Mouse (Mus musculus): ENCODE measurements at regions not wholly inside any gene's neighbourhood (a gene's known extent, or its start where the extent isn't known, plus 50 kb on each side); places are given as distances from the start of the nearest gene placed in this dataset.

GRCm38 (mm10) chr3:21977775-21978174 lies 98.7 kb upstream of the Tbl1xr1 start:
- Histone ChIP-seq H3K9me3 (no peaks in the 10 kb centered on the region), H3K4me1 (replicated peaks) (no peaks in the 10 kb centered on the region), H3K27ac (no peak overlapping the region), H3K27me3 (no peaks in the 10 kb centered on the region), H3K36me3 (no peaks in the 10 kb centered on the region), H3K4me3 (replicated peaks) (no peak overlapping the region), H3K4me2 (replicated peaks) (no peak overlapping the region), H3K9ac (replicated peaks) (no peak overlapping the region)
- ATAC-seq: no peak
- WGBS: 88% methylated on average over 1 of the region's 1 CpGs

- no peaks in the 10 kb centered on the region for H3K36me3 ChIP-seq
- H3K9me3 ChIP-seq: no peaks in the 10 kb centered on the region
- no peak overlapping the region for H3K9ac ChIP-seq (replicated peaks)
- H3K4me2 ChIP-seq (replicated peaks): no peak overlapping the region
- H3K27ac ChIP-seq: no peak overlapping the region
- WGBS: 91% methylated on average over 8 of the region's 8 CpGs
- no peaks in the 10 kb centered on the region for H3K27me3 ChIP-seq
- no peak overlapping the region for H3K4me3 ChIP-seq (replicated peaks)
- no peak for ATAC-seq
- no peaks in the 10 kb centered on the region for H3K4me1 ChIP-seq (replicated peaks)
Measured at GRCm38 (mm10) chr3:21982991-21983390, 93.5 kb upstream of the Tbl1xr1 start.

GRCm38 (mm10) chr3:21983993-21984725 lies 92.3 kb upstream of the Tbl1xr1 start:
- H3K36me3 ChIP-seq: no peaks in the 10 kb centered on the region
- H3K27ac ChIP-seq: no peak overlapping the region
- H3K4me3 ChIP-seq (replicated peaks): no peak overlapping the region
- H3K4me1 ChIP-seq (replicated peaks): no peaks in the 10 kb centered on the region
- H3K4me2 ChIP-seq (replicated peaks): no peak overlapping the region
- no peaks in the 10 kb centered on the region for H3K27me3 ChIP-seq
- 27% methylated on average over 2 of the region's 2 CpGs for WGBS
- no peak for ATAC-seq
- no peaks in the 10 kb centered on the region for H3K9me3 ChIP-seq
- H3K9ac ChIP-seq (replicated peaks): no peak overlapping the region

- Histone ChIP-seq H3K9ac (replicated peaks) (no peak overlapping the region), H3K9me3 (no peaks in the 10 kb centered on the region), H3K4me2 (replicated peaks) (no peak overlapping the region), H3K27ac (no peak overlapping the region), H3K4me3 (replicated peaks) (no peak overlapping the region), H3K4me1 (replicated peaks) (no peaks in the 10 kb centered on the region), H3K27me3 (no peaks in the 10 kb centered on the region), H3K36me3 (no peaks in the 10 kb centered on the region)
- no peak for ATAC-seq
- 61% methylated on average over 2 of the region's 2 CpGs for WGBS
Measured at GRCm38 (mm10) chr3:21984807-21985206, 91.6 kb upstream of the Tbl1xr1 start.

GRCm38 (mm10) chr3:21986164-21986892 lies 90.1 kb upstream of the Tbl1xr1 start:
- Histone ChIP-seq H3K27ac (no peak overlapping the region), H3K4me2 (replicated peaks) (no peak overlapping the region), H3K4me1 (replicated peaks) (no peaks in the 10 kb centered on the region), H3K4me3 (replicated peaks) (no peak overlapping the region), H3K9ac (replicated peaks) (no peak overlapping the region), H3K9me3 (no peaks in the 10 kb centered on the region), H3K36me3 (no peaks in the 10 kb centered on the region), H3K27me3 (no peaks in the 10 kb centered on the region)
- no peak for ATAC-seq
- WGBS: 88% methylated on average over 5 of the region's 5 CpGs

GRCm38 (mm10) chr3:21986893-21987250 lies 89.6 kb upstream of the Tbl1xr1 start:
- ATAC-seq: no peak
- Histone ChIP-seq H3K27ac (no peak overlapping the region), H3K9me3 (no peaks in the 10 kb centered on the region), H3K9ac (replicated peaks) (no peak overlapping the region), H3K4me1 (replicated peaks) (no peaks in the 10 kb centered on the region), H3K27me3 (no peaks in the 10 kb centered on the region), H3K4me3 (replicated peaks) (no peak overlapping the region), H3K4me2 (replicated peaks) (no peak overlapping the region), H3K36me3 (no peaks in the 10 kb centered on the region)
- 93% methylated on average over 2 of the region's 2 CpGs for WGBS

GRCm38 (mm10) chr3:21987455-21988009 lies 88.9 kb upstream of the Tbl1xr1 start:
- H3K4me2 ChIP-seq (replicated peaks): no peak overlapping the region
- no peak overlapping the region for H3K4me3 ChIP-seq (replicated peaks)
- no peaks in the 10 kb centered on the region for H3K27me3 ChIP-seq
- 90% methylated on average over 5 of the region's 5 CpGs for WGBS
- H3K9me3 ChIP-seq: no peaks in the 10 kb centered on the region
- H3K4me1 ChIP-seq (replicated peaks): no peaks in the 10 kb centered on the region
- no peak overlapping the region for H3K27ac ChIP-seq
- H3K9ac ChIP-seq (replicated peaks): no peak overlapping the region
- no peaks in the 10 kb centered on the region for H3K36me3 ChIP-seq
- ATAC-seq: no peak

- no peaks in the 10 kb centered on the region for H3K27me3 ChIP-seq
- H3K9ac ChIP-seq (replicated peaks): no peak overlapping the region
- H3K36me3 ChIP-seq: no peaks in the 10 kb centered on the region
- no peak overlapping the region for H3K27ac ChIP-seq
- no peak overlapping the region for H3K4me3 ChIP-seq (replicated peaks)
- 93% methylated on average over 8 of the region's 8 CpGs for WGBS
- H3K4me2 ChIP-seq (replicated peaks): no peak overlapping the region
- ATAC-seq: no peak
- H3K9me3 ChIP-seq: no peaks in the 10 kb centered on the region
- no peaks in the 10 kb centered on the region for H3K4me1 ChIP-seq (replicated peaks)
Measured at GRCm38 (mm10) chr3:21988010-21988531, 88.4 kb upstream of the Tbl1xr1 start.

GRCm38 (mm10) chr3:21990526-21990925 lies 85.9 kb upstream of the Tbl1xr1 start:
- Histone ChIP-seq H3K27ac (no peak overlapping the region), H3K4me1 (replicated peaks) (no peaks in the 10 kb centered on the region), H3K9ac (replicated peaks) (no peak overlapping the region), H3K4me3 (replicated peaks) (no peak overlapping the region), H3K9me3 (no peaks in the 10 kb centered on the region), H3K27me3 (no peaks in the 10 kb centered on the region), H3K4me2 (replicated peaks) (no peak overlapping the region), H3K36me3 (no peaks in the 10 kb centered on the region)
- no peak for ATAC-seq
- 84% methylated on average over 4 of the region's 4 CpGs for WGBS

- H3K27ac ChIP-seq: no peak overlapping the region
- no peak overlapping the region for H3K9ac ChIP-seq (replicated peaks)
- H3K4me3 ChIP-seq (replicated peaks): no peak overlapping the region
- no peaks in the 10 kb centered on the region for H3K9me3 ChIP-seq
- no peaks in the 10 kb centered on the region for H3K4me1 ChIP-seq (replicated peaks)
- no peak for ATAC-seq
- no peaks in the 10 kb centered on the region for H3K27me3 ChIP-seq
- 78% methylated on average over 9 of the region's 9 CpGs for WGBS
- no peaks in the 10 kb centered on the region for H3K36me3 ChIP-seq
- no peak overlapping the region for H3K4me2 ChIP-seq (replicated peaks)
Measured at GRCm38 (mm10) chr3:21991681-21992152, 84.7 kb upstream of the Tbl1xr1 start.

GRCm38 (mm10) chr3:21992203-21992602 lies 84.2 kb upstream of the Tbl1xr1 start:
- ATAC-seq: no peak
- Histone ChIP-seq H3K36me3 (no peaks in the 10 kb centered on the region), H3K27me3 (no peaks in the 10 kb centered on the region), H3K4me2 (replicated peaks) (no peak overlapping the region), H3K4me1 (replicated peaks) (no peaks in the 10 kb centered on the region), H3K27ac (no peak overlapping the region), H3K9me3 (no peaks in the 10 kb centered on the region), H3K9ac (replicated peaks) (no peak overlapping the region), H3K4me3 (replicated peaks) (no peak overlapping the region)
- WGBS: 90% methylated on average over 5 of the region's 5 CpGs

GRCm38 (mm10) chr3:21993961-21994360 lies 82.5 kb upstream of the Tbl1xr1 start:
- Histone ChIP-seq H3K9ac (replicated peaks) (no peak overlapping the region), H3K4me2 (replicated peaks) (no peak overlapping the region), H3K4me3 (replicated peaks) (no peak overlapping the region), H3K27ac (no peak overlapping the region), H3K27me3 (no peaks in the 10 kb centered on the region), H3K36me3 (no peaks in the 10 kb centered on the region), H3K9me3 (no peaks in the 10 kb centered on the region), H3K4me1 (replicated peaks) (no peaks in the 10 kb centered on the region)
- no peak for ATAC-seq
- 92% methylated on average over 2 of the region's 2 CpGs for WGBS
